Mouse (Mus musculus) olfactory bulb, adult 2 months (tissue): ENCODE measurements around the gene Nfib. TPM values are rescaled to one million over a fixed set of nuclear protein-coding genes. Genes with fewer than 3 reads are reported as not detected.

Experiments
- H3K27ac ChIP-seq: fragments of 200-500 bp; 2 replicates; pipeline ENCODE4 v1.5.1; 2012; ENCODE audit warnings: low read depth, low read length; ENCODE audit not compliant: insufficient read depth
- H3K4me1 ChIP-seq: fragments of 200-500 bp; 2 replicates; pipeline ENCODE4 v1.6.1; 2012; ENCODE audit warnings: low read length; ENCODE audit not compliant: control insufficient read depth, insufficient read depth
- H3K4me3 ChIP-seq: fragments of 200-500 bp; 2 replicates; pipeline ENCODE4 v1.5.1; 2012; ENCODE audit warnings: mild to moderate bottlenecking, low read depth, low read length, moderate library complexity; ENCODE audit not compliant: insufficient read depth
- CTCF ChIP-seq: fragments of 200-500 bp; IDR thresholded peaks from 2 replicates; pipeline ENCODE4 v1.5.1; 2012; ENCODE audit warnings: low read depth, mild to moderate bottlenecking, low read length, moderate library complexity; ENCODE audit not compliant: insufficient read depth
- POLR2A ChIP-seq: fragments of 200-500 bp; IDR thresholded peaks from 2 replicates; pipeline ENCODE4 v1.6.1; 2012; ENCODE audit warnings: mild to moderate bottlenecking, low read depth, low read length, moderate library complexity; ENCODE audit not compliant: insufficient read depth
- WGBS: fragments of 180-500 bp; shearing (Covaris S2); methylation state at CpG from one replicate; pipeline ENCODE4 v1.1.7; 2018; 5-methylcytosine and 5-hydroxymethylcytosine counted together
- polyA plus RNA-seq: library from polyadenylated mRNA; stranded (reverse); fragments of >200 nt; gene quantifications from 2 replicates; pipeline ENCODE4 v1.2.4, GENCODE M21; 2012; ENCODE audit warnings: low replicate concordance; ENCODE audit not compliant: missing spikeins, insufficient read depth, insufficient read length

Nfib gene
- polyA plus RNA-seq, 1 experiment, result not detected

DNA sequence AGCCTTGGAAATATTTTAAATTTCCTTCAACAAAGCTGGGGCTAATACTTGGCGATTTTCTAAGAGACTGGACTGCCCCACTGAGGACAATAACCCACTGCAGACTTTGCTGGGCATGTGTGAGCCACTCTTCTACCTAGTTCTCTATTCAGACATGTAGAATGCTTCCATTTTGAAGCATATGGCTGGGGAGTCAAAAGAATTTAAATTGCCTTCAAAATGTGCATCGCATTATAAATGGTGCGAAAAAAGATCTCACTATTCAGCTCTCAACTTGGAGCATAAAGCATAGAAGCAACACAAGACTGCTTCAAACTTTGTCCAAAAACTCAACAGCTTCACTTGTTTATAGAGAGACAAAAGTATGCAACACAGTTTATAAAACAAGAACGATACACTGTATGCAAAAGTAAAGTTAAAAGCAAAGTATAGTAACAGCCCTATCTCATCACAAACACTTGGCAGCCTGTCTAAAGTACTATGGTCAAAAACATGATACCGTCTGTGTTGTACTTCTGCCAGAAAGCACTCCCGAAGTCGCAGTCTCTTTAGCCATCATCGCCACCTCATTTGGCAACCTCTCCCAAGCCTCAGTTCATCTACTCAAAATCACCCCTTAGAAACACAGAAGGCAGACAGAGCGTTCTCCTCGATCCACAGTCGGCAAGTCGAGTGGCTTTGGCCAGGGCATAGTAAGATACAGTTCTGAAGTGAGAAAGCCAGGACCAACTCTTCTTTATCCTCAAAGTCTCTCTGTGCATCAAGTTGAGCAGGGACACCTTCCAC lies 267.8 kb downstream of the Nfib start:
- H3K27ac ChIP-seq, result no peak overlapping the region
- no peak overlapping the region for H3K4me3 ChIP-seq
- no peak for TF ChIP-seq POLR2A
- WGBS, result 56% methylated on average over 12 of the region's 12 CpGs
- H3K4me1 ChIP-seq, result peaks cover 7% of the 10 kb centered on the region

DNA sequence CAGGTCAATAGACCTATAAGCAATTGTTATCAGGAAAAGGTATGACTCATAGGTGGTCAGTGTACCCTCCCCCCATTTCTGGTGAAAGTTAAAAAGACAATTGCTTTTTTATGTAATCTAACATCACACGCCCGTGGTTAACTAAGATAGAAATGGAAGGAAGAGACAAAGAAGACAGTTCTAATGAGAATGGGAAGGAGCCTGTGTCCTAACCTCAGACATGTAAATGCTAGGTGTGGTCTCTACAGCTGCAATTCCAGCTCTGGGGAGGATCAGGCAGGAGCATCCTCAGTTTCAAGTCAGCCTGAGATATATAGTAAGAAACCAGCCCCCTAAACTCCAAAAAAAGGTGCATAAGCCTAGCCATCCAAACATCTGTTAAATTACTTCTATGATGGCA lies 268.9 kb downstream of the Nfib start:
- TF ChIP-seq CTCF (no peak), POLR2A (no peak)
- 73% methylated on average over 2 of the region's 2 CpGs for WGBS
- Histone ChIP-seq H3K4me1 (peaks cover 7% of the 10 kb centered on the region), H3K4me3 (no peak overlapping the region), H3K27ac (no peak overlapping the region)

DNA sequence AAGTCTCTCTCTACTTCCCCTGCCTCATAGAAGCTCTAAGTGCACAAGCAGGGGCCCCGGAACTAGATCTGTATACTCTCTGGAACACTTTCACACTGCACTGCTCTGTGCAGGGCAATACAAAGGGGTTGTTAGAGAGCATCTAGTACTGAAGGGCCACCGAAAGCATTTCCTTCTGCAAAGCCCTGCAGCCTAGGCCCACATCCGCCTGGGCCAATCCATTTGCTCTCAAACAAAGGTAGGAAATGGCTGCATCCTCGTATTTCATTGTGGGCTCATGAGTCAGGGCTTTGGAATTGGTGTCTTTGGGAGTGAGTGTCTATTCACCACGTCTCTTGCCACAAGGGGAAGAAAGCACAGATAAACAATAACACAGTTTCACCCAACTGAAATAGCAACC lies 269.8 kb downstream of the Nfib start:
- TF ChIP-seq CTCF (no peak), POLR2A (no peak)
- peaks cover 7% of the 10 kb centered on the region for H3K4me1 ChIP-seq
- H3K27ac ChIP-seq, result peak overlapping the region; percentile 29; the same call in 1 of the 2 replicates
- H3K4me3 ChIP-seq, result no peak overlapping the region
- WGBS, result 47% methylated on average over 5 of the region's 5 CpGs

DNA sequence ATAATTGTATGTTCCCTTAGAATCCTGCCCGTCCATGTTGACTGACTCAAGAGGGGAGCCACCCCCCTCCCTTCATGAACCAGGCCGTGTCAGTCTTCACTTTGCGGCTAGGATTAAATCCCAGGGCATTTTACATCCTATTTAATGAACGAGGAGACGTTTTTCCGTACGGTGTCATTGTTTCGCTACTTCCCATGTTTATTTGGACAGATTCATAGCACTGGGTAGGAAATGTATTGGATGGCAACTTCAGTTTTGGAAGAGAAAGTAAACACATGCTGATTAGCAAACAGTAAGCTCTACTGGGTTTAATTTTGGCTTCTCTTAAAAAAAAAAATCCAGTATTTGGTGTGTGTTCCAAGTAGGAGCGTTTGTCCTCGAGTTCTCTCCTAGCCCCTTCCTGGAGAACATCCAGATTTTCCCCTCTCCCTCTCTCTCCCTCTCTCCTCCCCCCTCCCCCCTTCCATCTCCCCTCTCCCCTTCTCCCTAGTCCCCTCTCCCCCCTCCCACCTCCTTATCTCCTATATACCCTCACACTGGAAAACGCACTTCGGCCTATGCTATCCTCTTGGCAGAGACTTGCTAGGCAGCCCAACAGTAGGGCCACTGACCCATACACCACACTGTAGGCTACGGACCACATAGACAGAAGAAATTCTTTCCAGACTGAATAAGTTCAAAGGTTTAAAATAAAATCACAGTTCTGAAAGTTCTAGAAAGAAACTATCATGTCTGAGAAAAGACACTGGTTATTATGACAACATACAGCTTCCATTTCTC lies 271.4 kb downstream of the Nfib start:
- Histone ChIP-seq H3K27ac (no peak overlapping the region), H3K4me1 (peaks cover 7% of the 10 kb centered on the region)
- TF ChIP-seq CTCF (no peak), POLR2A (no peak)

DNA sequence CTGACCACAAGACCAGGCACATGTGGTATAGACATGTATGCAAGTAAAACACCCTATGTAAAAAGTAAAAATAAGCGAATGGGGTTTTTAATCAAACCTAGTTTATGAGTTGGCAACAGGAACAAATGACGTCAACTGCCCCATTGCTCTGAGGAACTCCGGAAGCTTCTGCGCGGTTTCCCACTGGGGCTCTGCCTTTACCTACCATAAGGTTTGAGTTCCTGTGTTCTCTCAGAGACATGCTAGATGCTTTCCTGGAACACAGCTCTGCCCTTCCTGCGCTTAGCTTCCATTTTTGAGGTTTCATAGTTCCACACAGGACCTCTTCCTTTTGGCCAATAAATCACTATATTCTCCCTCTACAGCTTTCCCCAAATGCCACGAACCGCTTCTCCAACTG lies 273.7 kb downstream of the Nfib start:
- no peak overlapping the region for H3K27ac ChIP-seq
- H3K4me3 ChIP-seq, result no peak overlapping the region
- TF ChIP-seq POLR2A (no peak), CTCF (no peak)
- WGBS, result 81% methylated on average over 8 of the region's 8 CpGs
- H3K4me1 ChIP-seq, result peaks cover 3% of the 10 kb centered on the region; the same call in 1 of the 2 replicates

More for the DNA sequence above, 271.4 kb downstream of the Nfib start:
- WGBS, result 61% methylated on average over 13 of the region's 13 CpGs
- no peak overlapping the region for H3K4me3 ChIP-seq

DNA sequence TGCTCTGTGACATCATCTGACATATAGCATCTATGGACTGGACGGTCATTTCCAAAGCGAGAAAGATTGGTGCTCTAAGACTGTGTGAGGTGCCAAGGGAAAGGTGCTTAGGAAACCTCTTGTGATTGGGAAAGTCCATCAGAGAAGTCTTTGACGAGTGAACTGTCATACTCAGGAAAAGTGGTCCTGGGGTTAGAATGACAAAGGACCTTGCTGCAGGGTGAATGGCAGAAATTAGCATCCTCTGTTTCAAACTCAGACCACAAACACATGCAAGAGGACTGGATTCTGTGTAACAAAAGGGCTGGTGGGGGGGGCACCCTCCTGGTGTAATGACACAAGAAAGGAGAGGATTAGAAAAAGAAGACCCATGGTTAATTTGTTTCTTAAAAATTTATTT lies 274.7 kb downstream of the Nfib start:
- WGBS, result 82% methylated on average over 3 of the region's 3 CpGs
- H3K4me3 ChIP-seq, result no peak overlapping the region
- no peak for TF ChIP-seq POLR2A
- no peak for TF ChIP-seq CTCF
- H3K4me1 ChIP-seq, result peaks cover 2% of the 10 kb centered on the region; the same call in 1 of the 2 replicates
- H3K27ac ChIP-seq, result no peak overlapping the region

DNA sequence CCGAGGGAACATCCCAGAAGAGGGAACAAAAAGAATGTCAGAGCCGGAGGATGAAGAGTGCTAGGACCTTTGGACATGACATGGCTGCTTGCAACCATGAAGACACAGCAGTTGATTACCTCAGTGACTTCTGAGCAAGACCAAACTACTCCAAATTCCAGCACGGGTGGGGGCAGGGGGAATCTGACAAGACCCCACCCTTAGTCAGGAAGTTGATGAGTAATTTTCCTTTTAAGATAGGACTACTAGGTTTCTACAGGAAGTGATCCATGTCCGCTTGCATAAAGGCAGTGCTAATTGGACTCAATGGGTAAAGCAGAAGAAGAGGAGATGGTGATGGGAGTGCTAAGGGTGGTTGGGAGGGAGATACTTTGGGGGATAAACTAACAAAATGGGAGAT lies 279.3 kb downstream of the Nfib start:
- no peak overlapping the region for H3K4me3 ChIP-seq
- H3K27ac ChIP-seq, result no peak overlapping the region
- TF ChIP-seq CTCF, result no peak
- no peak for TF ChIP-seq POLR2A
- no peaks in the 10 kb centered on the region for H3K4me1 ChIP-seq
- WGBS, result 94% methylated on average over 4 of the region's 4 CpGs

DNA sequence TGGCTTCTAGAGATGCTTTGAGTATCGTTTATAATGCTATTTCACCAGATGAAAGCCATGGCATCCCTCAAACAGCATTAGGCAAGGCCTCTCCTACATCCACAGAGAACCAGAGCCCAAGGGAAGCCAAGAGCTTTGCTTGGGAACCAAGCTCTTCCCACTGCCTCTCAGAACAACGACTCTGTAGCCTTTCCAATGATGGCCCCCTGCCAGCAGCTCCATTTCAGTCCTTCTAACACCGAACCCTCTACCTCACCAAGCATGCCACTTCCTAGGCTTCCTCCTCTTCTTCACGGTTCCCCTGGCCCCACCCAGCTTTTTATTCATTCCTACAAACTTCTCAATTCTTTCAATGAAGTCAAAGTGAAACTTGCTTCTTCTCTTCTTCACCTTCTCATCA lies 287.3 kb downstream of the Nfib start:
- Histone ChIP-seq H3K4me3 (no peak overlapping the region), H3K4me1 (0 out of 2 replicates have a peak, but pooled peaks cover 4% of the 10 kb centered on the region), H3K27ac (no peak overlapping the region)
- TF ChIP-seq CTCF (no peak), POLR2A (no peak)
- WGBS, result 56% methylated on average over 4 of the region's 4 CpGs

DNA sequence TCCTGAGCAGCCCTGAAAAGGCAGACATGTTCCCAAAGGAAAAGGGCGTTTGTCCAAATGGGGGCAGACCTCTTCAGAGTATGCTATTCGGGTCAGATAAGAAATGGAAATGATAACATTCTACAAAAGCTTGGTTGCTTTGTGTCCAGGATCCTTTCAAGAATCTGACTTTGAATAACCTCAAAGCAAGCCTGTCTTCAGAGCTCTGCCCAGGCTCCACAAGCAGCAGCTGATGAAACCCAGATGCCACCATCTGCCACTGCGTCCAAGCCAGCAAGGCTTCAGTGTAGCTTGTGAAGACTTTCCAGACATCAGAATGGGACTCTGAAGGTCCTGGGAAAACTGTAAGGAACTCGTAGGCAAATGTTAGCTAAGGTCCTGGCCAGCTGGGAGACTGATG lies 289.7 kb downstream of the Nfib start:
- Histone ChIP-seq H3K4me1 (0 out of 2 replicates have a peak, but pooled peaks cover 4% of the 10 kb centered on the region), H3K27ac (no peak overlapping the region), H3K4me3 (no peak overlapping the region)
- TF ChIP-seq POLR2A (no peak), CTCF (no peak)
- 72% methylated on average over 4 of the region's 4 CpGs for WGBS
